Mouse (Mus musculus) layer of hippocampus, adult 6 months (tissue): ENCODE measurements around the gene Pold4. TPM values are rescaled to one million over a fixed set of nuclear protein-coding genes. Genes with fewer than 3 reads are reported as not detected.

ENCODE experiments used
- long read RNA-seq, 2 experiments: library from polyadenylated mRNA; unstranded; transcript quantifications; one replicate each; pipeline ENCODE4 v2.0.0; 2019 to 2020
- microRNA-seq: library from miRNA; unstranded; fragments of <30 nt; microRNA quantifications from one replicate; pipeline ENCODE4 v1.2.0, GENCODE M21; 2020
- polyA plus RNA-seq: library from polyadenylated mRNA; unstranded; fragments of <200 nt; fragmentation: Nextera tagmentation; gene quantifications from 2 replicates; pipeline ENCODE4 v1.2.3, GENCODE M21; 2021

Gene Pold4
- polyA plus RNA-seq, result 27.9 and 28.1 TPM in 2 replicates
- long read RNA-seq, experiment 1, transcript Pold4-201 (4 exons, 913 nt), result major isoform, 16 of 16 reads
- long read RNA-seq, experiment 1, partial matches to known transcripts, result 0 of 16 reads
- long read RNA-seq, experiment 1, other reads (novel, unspliced or antisense), result 0 of 16 reads
- long read RNA-seq, experiment 2, partial matches to known transcripts, result 0 of 3 reads
- long read RNA-seq, experiment 2, other reads (novel, unspliced or antisense), result 1 of 3 reads

DNA sequence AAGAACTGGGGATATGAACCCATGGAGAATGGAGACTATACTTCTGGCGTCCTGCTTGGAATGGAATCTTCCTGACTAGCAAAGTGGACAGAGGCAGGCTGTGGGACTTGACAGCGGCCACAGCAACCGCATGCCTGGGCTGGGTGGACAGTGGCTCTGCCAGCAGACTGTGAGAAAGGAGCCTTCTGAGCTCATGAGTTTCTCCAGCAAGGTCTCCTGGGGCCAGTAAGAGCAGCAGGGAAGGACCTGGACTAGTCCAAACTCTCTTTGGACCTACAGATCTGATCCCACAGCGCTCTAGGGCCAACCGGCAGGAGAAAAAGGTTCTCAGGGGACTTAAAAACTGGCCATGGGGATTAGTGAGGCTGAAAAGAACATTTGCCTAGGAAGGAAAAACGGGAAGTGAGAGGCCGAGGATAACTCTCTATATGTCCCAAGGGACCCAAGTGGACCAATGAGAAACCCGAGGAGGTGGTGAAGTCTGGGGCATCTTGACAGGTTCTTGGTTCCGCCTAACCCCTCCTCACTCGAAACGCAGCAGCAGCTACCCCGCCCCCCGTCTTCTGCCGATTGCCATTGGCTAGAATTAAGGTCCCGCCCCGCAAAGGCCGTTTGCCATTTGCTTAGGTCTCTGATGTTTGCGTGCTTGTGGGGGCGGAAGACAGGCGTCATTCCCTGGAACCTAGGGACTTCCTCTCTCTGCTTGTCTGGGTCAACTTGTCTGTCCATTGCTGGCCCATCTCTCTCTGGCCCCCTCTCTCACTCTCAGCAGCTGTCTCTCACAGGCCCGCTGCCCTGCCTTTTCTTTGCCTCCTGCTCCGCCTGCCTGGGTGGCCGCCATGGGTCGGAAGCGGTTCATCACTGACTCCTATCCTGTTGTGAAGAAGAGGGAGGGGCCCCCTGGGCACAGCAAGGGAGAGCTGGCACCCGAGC lies at the start of gene Pold4:
Gene Pold4, plus strand, starts transcription at position 647 of the 933 bp plus-strand sequence.

DNA sequence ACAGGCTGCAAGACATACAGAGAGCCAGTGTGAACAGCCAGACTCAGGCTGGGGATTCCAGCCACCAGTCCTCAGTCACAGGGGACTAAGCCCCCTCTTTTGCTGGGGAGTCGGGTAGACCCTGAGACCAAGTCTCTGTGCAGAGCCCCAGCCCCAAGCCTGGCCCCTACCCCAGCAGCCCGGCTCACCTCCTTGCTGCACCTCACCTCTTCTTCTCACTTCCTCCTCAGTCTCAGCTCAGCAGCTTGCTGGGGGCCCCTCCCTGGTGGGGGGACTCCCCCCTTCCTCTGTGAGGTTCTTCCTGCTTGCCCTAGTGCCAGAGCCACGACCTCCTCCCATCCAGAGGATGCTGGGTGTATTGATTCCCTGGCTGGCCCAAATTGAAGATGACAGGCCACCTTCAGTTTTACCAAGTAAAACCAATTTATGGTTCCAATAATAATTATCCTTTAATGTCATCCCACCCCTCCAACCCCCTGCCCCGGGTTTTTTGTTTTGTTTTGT lies 40.8 kb upstream of the Pold4 start, which contains the start of gene Tbc1d10c:
Gene Tbc1d10c, minus strand, starts transcription at position 454 of the 504 bp plus-strand sequence.

DNA sequence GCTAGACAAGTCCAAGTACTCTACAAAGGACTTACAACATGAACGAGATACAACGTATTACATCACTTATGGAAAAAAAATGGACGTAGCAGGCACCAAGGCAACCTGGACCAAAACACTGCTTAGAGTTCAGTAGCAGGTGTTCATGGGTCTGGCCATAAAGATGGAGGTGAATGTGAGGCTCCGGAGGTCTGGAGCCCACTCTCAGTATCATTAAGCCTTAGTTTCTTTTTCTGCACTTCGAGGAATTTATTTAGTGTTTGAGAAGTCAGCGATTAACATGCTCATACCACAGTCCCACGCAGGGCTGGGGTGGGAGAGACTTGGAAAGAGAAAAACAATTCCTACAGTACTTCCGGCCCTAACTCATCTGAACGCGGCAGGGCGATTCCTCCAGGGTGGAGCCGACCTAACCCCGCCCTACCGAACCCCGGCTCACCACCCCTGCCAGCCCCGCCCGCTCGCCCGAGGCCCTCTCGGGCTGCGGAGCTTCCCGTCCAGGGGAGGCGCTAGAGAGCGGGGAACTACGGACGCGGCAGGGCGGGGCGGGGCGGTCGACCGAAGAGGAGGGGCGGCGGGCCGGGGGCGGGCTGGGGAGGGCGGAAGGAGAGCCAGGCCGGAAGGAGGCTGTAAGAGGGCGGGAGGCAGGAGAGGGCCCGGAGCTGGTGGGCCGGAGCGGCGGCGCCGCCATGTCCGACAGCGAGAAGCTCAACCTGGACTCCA lies 40.0 kb upstream of the Pold4 start, which contains the start of gene Ppp1ca:
Gene Ppp1ca, plus strand, starts transcription at position 538 of the 723 bp plus-strand sequence.

DNA sequence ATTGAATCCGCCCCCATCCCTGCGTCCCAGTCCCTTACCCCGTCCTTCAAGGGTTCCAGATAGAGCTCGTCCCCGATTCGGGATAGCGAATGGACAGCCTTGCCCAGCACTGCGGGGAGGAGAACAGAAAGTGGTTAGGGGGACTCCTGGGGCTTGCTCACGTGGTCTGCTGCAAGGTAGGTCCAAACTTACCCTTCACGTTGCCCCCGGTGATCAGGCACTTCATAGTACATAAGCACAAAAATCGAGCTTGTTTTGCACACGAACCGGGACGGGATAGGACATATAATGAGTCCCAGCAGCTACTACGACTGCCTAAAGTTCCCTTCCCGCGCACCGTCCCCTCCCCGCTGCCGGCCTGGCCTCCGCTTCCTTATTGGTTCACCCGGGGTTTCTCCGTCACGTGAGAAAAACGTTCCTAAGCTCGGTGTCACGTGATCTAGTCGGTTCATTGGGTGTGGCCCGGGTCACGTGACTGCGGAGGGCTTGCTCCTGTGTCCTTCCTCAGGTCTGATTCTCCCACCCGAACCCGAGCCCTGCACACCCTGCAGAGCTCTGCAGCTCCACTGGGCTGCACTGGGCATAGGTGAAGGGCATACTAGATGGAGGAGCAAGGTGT lies 30.3 kb upstream of the Pold4 start, which contains the start of gene Rad9a:
Gene Rad9a, minus strand, starts transcription at position 372 of the 619 bp plus-strand sequence.

DNA sequence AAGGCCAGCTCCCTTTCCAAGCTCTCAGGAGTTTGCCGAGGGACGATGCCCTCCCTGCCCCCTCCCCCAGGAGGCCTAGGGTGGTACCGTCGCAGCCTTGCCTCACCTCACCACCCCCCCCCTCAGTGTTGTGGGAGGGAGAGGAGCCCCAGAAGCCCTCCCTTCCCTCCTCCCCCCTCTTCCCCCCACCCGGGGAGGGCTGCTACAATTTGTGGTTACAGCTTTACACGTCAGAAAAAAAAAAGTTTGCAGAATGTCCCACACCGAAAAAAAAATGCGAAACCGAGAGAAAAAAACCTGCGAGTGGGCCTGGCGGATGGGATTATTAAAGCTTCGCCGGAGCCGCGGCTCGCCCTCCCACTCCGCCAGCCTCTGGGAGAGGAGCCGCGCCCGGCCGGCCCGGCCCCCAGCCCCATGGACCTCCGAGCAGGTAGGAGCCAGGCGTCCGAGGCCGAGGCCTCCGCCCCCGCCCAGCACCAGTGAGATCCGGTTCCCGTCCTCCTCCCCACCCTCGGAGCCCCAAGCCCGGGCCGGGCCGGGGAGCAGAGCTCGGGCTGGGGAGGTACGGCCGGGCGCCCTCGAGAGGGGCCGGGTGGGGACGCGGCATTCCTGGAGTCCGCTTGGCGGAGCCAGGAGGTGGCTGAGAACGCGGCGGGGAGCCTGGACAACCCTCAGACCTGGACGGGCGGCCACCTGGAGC lies 17.5 kb upstream of the Pold4 start, which contains the start of the genes Clcf1 and AC109138.7:
Gene Clcf1, plus strand, starts transcription at position 168 of the 700 bp plus-strand sequence.
Gene AC109138.7, plus strand, starts transcription at position 287 of the 700 bp plus-strand sequence.

DNA sequence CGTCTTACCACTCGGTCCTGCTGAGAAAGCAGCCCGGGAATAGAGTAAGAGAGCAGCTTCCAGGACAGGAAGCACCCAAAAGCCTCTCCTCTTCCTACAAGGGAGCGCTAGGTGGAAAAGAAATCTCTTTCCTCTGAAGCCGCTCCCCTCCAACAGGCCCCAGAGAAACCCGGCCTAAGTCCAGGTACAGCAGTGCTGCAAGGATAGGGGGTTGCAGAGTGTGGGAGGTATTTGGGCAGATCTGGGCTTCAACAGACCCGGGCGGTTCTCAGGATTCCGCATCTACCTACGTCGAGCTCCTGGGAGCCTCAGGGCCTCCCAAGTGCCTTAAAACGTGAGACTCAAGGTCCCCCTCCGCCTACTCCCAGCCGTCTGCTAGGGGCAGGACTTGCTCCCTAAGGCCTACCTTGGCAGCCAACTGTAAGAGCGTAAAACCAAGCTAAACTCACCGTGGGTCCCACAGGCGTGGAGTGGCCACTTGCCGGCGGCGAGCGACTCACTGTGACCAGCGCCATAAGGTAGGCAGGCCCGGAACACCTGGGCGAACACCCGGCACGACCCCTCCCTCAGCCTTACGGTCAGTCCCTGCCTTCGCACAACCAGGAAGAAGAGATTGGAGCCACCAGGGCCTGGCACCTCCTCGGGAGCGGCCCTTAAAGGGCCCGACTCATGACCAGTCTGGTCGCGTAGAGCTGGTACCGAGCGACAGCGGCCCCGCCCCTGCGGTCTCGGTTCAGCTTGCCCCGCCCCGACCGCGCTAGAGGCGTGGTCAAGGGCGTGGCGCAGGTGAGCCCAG lies 37.1 kb downstream of the Pold4 start, which contains the start of gene Ssh3:
Gene Ssh3, minus strand, starts transcription at position 615 of the 796 bp plus-strand sequence.

DNA sequence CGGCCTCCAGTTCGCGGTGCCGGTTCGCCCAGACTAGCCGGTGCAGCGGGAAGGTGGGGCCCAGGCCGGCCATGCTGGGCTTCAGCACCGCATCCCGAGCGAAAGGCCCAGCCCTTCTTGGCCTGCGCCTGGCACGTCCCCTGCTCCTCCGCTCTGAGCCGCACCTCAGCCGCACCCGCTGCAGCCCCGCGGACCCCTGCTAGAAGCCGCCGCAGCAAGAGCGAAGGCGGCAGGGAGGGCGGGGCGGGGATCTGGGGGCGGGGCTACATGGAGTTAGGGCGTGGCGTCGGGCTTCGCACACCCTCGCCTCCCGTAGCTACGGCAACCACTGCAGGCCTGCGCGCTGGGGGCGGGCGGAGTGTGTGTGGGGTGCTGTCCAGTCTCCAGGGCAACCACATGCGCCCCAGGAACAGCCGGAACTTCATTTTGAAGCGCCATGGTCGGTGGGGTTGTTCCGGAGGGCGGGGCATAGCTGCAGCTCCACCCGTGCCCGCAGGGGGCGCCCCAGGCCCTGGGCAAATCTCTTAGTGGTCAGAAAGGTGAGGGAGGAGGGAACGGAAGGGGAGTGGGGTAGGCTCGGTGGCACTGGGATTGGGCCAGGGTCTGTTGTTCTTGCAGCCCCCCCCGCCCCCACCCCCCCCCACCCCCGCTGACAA lies 51.3 kb downstream of the Pold4 start, which contains the start of gene Ankrd13d:
Gene Ankrd13d, minus strand, starts transcription at position 240 of the 656 bp plus-strand sequence.

Small RNA genes lying within 50 kb of the gene (microRNA-seq; reads per million reads assigned to microRNA genes)
- gene Gm26115, result not detected
- gene Mir6985, result 8.4 reads per million, percentile 28 among the genes with 10 or more reads in this experiment

Other genes starting within 250 kb of the Pold4 start
- 2.2 and 3.3 TPM in 2 replicates for gene Acy3, start 245.3 kb upstream of the Pold4 start, polyA plus RNA-seq
- gene Tbx10, start 239.1 kb upstream of the Pold4 start, polyA plus RNA-seq, result 0.10 TPM in 1 of 2 replicates, not detected in the other
- 22.0 and 24.3 TPM in 2 replicates for gene Nudt8, start 231.3 kb upstream of the Pold4 start, polyA plus RNA-seq
- 0.09 and 0.10 TPM in 2 replicates for gene Gm49405, start 231.3 kb upstream of the Pold4 start, polyA plus RNA-seq
- 2.8 and 2.9 TPM in 2 replicates for gene Doc2g, start 228.6 kb upstream of the Pold4 start, polyA plus RNA-seq
- gene Ndufv1, start 219.1 kb upstream of the Pold4 start, polyA plus RNA-seq, result 448 and 464 TPM in 2 replicates
- 1,221 and 1,279 TPM in 2 replicates for gene Gstp1, start 193.9 kb upstream of the Pold4 start, polyA plus RNA-seq
- 2.1 and 2.8 TPM in 2 replicates for gene Gstp2, start 185.9 kb upstream of the Pold4 start, polyA plus RNA-seq
- not detected in 2 replicates for gene Gstp3, start 172.3 kb upstream of the Pold4 start, polyA plus RNA-seq
- not detected in 2 replicates for gene Cabp2, start 150.3 kb upstream of the Pold4 start, polyA plus RNA-seq
- gene Cdk2ap2, start 134.7 kb upstream of the Pold4 start, polyA plus RNA-seq, result 59.8 and 62.1 TPM in 2 replicates
- 52.0 and 59.9 TPM in 2 replicates for gene Pitpnm1, start 131.9 kb upstream of the Pold4 start, polyA plus RNA-seq
- gene Aip, start 106.0 kb upstream of the Pold4 start, polyA plus RNA-seq, result 204 and 212 TPM in 2 replicates
- not detected in 2 replicates for gene Gpr152, start 92.1 kb upstream of the Pold4 start, polyA plus RNA-seq
- 0.04 TPM in 1 of 2 replicates, not detected in the other for gene Cabp4, start 87.9 kb upstream of the Pold4 start, polyA plus RNA-seq
- gene Coro1b, start 83.3 kb upstream of the Pold4 start, polyA plus RNA-seq, result 101 and 105 TPM in 2 replicates
- gene Ptprcap, start 78.3 kb upstream of the Pold4 start, polyA plus RNA-seq, result 1.2 and 2.0 TPM in 2 replicates
- gene Rps6kb2, start 68.5 kb upstream of the Pold4 start, polyA plus RNA-seq, result 7.5 and 9.5 TPM in 2 replicates
- 2.8 and 2.9 TPM in 2 replicates for gene Carns1, start 56.4 kb upstream of the Pold4 start, polyA plus RNA-seq
- gene Tbc1d10c, start 40.6 kb upstream of the Pold4 start, polyA plus RNA-seq, result 0.19 TPM in 1 of 2 replicates, not detected in the other
- gene Ppp1ca, start 39.8 kb upstream of the Pold4 start, polyA plus RNA-seq, result 345 and 357 TPM in 2 replicates
- 5.9 and 6.0 TPM in 2 replicates for gene Rad9a, start 30.2 kb upstream of the Pold4 start, polyA plus RNA-seq
- gene Clcf1, start 17.7 kb upstream of the Pold4 start, polyA plus RNA-seq, result 0.18 and 0.26 TPM in 2 replicates
- gene AC109138.7, start 17.5 kb upstream of the Pold4 start, polyA plus RNA-seq, result not detected in 2 replicates
- gene Ssh3, start 37.3 kb downstream of the Pold4 start, polyA plus RNA-seq, result 4.5 and 4.9 TPM in 2 replicates
- 37.6 and 39.0 TPM in 2 replicates for gene Ankrd13d, start 51.2 kb downstream of the Pold4 start, polyA plus RNA-seq
- 53.7 and 55.0 TPM in 2 replicates for gene Grk2, start 74.3 kb downstream of the Pold4 start, polyA plus RNA-seq
- gene Kdm2a, start 166.4 kb downstream of the Pold4 start, polyA plus RNA-seq, result 13.0 and 15.2 TPM in 2 replicates
- 0.80 and 2.6 TPM in 2 replicates for gene Rhod, start 207.5 kb downstream of the Pold4 start, polyA plus RNA-seq
- gene Syt12, start 245.5 kb downstream of the Pold4 start, polyA plus RNA-seq, result 15.0 and 15.7 TPM in 2 replicates